Mouse (Mus musculus) yolk sac, embryonic 10.5 days (tissue): Measurements from ENCODE around the gene Dok7.
A peak's percentile ranks its signal among the peaks of the same experiment; 100 is the strongest.

ENCODE experiments used
- DNase-seq: peaks from one replicate; pipeline ENCODE4 v3.0.0-alpha.2; 2017; ENCODE audit warnings: low spot score

Gene Dok7

DNA sequence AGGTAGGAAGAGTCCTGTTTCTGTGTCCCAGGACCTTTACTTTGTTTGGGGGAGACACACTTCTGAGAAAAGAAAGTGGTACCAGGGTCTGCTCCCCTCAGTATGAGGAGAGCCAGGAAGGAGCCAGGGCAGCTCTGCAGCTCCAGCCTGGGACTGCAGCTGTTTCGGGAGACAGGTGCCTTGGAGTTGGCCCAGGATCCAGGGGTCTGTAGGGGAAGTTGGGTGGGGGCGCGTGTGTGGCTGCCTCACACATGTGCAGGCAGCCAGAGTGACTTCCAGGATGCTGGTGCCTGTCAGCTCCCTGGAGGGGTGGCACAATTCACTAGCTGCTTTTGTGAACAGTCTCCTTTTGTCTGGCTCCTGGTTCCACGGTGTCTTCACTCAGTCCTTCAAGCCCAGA, 1.0 kb downstream of the Dok7 start:
- DNase-seq, result no peak

DNA sequence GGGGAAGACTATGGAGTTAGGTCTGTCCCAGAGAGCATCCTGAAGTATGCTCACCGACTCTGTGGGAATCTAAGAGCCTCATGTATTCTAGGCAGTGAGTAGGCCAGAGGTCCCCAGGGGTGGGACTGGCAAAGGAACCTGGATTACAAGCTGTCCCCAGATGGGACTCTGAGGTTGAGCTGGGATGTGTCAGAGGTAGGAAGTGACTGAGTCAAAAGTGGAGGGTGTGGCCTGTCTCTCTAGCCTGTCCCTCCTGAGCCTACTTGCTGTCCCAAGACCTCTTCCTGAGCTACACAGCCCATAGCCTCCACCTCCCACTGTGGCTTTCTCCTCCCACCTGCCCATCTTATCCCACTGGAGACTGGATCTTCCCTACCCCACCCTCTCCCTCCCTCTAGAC, 1.6 kb downstream of the Dok7 start:
- DNase-seq, result no peak

DNA sequence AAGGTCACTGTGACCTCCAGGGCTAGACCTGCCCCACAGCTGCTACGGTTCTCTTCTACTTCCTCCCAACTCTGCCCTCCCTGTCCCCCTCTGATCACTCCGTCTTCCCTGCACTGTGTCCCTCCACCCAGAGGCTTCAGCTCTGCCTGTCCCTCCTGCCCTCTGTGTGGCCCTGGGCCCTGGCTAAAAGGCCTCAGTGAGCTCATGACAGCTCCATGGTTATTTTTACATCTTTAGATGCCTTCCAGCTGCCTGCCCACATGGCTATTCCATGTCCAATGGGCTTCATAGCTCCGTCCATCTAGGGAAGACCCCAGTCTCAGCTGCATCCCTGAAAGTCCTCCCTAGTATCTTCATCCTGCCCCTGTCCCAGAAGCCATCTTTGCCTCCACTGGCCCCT, 3.5 kb downstream of the Dok7 start:
- DNase-seq, result no peak

GRCm38 (mm10) chr5:35069841-35070240, 13.3 kb downstream of the Dok7 start:
- DNase-seq, result no peak

DNA sequence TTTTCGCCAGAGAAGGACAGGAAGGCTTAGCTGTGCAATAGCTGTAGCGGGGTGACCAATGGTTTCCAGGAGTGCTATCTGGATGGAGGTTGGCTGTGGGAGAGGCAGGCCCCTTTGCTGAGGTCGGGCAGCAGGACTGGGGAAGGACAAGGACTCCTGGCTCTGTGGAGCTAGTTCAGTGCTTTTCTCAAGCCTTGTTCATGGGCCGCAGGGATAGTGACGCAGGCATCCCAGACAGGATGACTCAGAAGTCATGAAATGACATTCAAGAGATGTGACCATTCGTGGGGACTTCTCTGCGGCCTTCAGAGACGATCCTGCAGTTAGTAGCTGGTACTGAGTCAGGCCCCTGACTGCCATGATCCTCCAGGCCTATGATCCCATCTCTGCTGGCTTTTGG, 13.7 kb downstream of the Dok7 start:
- DNase-seq, result no peak

DNA sequence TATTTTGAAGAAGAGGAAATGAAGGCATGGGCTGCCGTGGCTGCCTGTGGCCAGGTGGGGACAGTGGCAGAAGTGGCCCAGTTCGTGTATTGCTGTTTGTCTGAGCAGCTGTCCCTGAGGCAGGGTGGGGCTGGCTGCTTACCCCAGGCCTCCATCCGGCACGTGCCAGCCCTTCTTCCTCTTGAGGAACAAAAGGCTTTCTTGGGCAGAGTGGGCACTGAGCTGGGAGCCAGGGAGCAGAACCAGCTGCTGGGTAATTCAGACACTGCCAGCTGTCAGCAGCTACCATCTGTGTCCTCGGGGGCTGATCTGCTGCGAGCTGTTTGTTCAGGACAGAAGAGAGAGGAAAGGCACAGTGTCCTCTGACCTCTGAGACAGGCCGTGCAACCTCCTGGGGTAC, 14.4 kb downstream of the Dok7 start:
- DNase-seq, result no peak

- no peak for DNase-seq
Observed at GRCm38 (mm10) chr5:35071855-35072254, 15.3 kb downstream of the Dok7 start.

- no peak for DNase-seq
Observed at GRCm38 (mm10) chr5:35073235-35073634, 16.7 kb downstream of the Dok7 start.

DNA sequence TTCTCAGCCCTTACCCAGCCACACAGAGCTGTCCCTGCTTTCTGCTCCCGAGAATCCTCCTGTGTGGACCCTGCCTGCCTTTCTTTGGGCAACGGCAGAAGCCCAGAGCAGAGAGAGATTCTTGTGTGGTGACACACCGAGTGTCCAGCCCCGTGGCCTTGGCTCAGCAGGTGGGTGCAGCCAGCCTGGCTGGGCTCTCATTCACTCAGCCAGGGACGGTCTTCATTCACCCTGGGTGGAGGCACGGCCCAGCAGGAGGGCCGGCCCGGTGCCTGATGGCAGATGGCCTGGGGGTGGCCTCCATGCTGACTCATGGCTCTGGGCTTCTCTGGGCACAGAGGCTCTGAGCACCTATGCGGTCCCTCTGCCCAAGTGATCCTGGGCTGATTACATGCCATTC, 17.4 kb downstream of the Dok7 start:
- DNase-seq, result no peak

GRCm38 (mm10) chr5:35076369-35076768, 19.8 kb downstream of the Dok7 start:
- DNase-seq, result no peak

GRCm38 (mm10) chr5:35079101-35079500, 22.5 kb downstream of the Dok7 start:
- no peak for DNase-seq

- DNase-seq, result no peak
Observed at GRCm38 (mm10) chr5:35084913-35085312, 28.3 kb downstream of the Dok7 start.

DNA sequence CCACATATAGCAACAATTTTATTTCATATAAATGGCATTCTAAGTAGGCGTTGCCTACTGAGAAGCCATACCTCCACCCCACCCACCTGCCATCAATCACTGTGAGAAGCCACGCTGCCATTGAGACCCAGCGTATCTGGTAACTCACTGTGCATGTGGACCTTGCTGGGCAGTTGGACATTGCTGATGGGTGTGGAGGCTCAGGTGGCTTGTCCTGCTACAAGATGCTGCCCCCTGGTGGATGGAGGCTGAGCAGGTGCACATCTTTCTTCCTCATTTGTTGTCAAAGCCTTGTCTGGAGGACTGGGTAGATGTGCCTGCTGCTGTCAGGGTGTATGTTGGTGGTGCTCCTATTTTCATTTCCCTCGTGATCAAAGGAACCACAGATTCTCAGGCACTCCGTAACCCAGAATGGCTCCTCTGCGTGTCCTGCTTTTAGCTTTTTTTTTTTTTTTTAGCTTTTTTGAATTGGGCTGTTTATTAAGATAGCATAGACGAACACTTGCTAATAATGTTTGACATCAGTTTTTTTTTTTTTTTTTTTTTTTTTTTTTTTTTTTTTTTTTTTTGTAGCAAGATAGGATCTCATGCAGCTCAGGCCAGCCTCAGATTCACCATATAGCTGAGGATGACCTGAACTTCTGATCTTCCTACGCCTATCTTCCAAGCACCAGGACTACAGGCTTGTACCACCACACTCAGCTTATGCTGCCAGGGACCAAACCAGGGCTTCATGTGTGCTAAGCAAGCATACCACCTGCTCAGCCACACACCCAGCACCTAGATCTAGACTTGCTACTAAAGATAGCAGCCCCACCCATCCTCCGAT, 32.4 kb downstream of the Dok7 start:
- peak; percentile 50 for DNase-seq

DNA sequence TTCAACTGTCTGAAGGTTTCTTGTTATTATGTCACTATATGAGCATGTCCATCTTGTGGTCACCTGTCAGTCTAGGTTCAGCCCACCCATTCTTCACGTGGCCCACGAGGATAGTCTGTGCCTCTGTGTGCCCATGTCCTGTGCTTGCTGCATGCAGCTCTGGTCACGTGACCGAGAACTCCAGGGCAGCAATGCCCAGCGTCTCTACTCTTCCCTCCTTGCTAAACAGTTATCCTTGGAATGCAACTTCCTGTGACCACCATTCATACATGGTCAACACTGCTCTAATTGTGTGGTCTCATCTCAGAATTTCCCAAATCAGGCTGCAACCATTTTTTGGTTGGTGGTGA, 33.0 kb downstream of the Dok7 start:
- DNase-seq, result no peak

DNA sequence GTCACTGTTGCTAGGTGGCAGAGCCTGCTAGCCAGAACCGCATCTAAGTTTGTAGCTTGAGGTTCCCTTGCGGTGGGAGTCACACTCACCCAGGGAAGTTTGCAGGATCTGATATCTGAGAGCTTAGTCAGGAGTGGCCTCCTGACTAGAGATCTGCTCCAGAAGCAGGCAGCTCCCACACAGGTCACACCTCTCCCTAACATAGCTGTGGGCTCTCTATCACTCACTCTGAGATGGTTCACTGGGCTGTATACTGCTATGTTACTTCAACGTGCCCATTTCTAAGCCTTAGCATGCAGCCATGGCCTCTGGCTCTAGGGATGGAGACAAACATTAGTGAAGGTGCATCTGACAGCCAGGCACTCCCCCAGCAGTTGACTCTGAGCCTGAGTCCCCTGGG, 35.1 kb downstream of the Dok7 start:
- no peak for DNase-seq

DNA sequence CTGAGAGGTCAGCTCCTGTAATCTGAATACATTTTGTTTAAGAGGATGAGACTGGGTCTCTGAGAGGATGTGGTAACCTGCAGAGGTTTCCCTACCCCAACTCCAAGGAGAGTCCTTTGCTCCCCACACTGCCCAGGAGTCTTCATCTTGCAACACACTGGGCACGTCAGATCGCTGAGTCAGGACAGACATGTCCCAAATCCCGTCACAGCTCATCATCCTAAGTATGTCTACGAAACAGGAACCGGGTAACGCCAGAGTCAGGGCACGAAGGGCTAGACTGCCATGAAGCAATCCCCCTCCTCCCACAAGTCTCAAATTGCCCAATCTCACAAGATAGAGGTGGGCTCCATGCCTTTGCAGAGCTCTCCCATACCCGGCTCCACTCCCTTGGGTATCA, 46.5 kb downstream of the Dok7 start:
- no peak for DNase-seq

GRCm38 (mm10) chr5:35103528-35103927, 47.0 kb downstream of the Dok7 start:
- peak; percentile 40 for DNase-seq

DNA sequence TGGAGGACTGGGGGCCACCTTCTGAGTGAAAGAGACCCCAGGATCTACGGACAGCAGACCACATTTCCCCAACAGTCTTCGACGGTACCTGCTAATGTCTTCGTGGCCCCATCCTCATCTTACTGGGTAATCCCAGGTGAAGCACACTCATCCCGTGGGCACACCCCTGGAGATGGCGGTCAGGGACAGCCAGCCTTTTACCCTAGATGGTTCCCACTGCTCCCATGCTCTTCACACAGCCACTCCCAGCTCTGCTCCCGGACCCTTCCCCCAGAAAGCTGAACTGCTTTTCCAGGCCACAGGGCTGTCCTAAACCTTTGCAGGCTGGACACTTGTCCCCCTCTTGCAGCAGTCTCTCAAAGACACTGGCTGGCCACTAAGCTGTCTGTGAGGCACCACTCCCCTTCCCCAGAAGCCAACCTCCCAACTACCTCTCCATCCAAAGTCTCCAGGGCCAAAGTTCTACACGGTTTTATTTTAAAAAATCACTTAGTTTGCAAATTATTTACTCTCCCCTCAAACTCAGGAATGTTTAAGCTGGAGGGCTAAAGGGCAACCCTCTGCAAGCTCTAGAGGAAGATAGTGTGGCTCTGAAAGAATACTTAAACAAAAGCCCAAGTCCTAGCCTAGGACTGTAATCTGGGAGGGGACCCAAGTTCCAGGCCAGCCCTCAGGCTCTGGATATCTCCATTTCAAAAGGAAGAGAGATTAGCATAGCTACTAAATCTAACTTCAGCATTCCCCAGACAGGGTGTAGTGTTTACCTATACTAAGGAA, 47.8 kb downstream of the Dok7 start:
- peak; percentile 73 for DNase-seq

DNA sequence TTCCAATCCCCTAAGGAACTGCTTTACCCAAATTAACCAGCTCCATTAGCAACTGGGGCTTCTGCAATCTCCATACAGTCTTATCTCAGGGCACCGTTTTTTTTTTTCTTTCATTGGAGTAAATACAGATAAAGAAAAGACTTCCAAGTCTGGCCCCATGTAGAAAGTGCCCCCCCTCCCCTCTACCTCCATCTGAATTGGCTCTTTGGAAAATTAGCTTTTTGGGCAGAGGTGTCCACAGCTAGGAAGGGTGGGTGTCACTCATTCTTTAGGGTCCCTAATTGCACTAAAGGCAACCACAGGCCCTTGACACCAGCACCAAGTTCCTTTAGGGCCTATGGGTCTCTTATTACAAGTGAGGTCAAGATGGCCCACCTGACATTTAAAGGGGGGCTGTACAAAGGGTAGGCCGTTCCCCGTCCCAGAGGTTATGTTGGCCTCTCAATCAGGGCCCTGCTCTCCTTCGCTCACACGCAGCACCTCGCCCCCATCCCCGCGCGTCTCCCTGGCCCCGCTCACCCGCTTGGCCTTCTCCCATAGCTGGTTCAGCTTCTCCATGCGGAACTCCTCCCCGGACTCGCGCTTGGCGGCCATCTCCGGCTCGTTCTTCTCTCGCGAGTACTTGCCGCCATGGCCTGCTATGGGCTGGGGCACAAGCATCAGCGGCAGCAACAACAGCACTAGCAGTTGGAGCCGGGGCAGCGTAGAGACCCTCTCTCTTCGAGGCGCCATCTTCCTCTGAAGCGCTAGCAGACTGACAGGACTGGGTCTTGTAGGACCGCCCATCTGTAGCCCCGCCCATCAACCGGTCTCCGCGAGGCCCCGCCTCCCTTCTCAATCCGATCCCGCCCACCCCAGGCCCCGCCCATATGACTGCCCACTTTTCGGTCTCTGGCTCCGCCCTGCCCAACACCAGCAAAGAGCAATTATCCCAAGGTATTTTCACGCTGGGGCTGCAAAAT, 48.7 kb downstream of the Dok7 start, which contains the start of gene Lrpap1:
Lrpap1 (minus strand) TSS at position 807 of the 962 bp plus-strand sequence.
- peak; percentile 96 for DNase-seq

- no peak for DNase-seq
Observed at GRCm38 (mm10) chr5:35105922-35106298, 49.3 kb downstream of the Dok7 start.

GRCm38 (mm10) chr5:35112444-35112843, 55.9 kb downstream of the Dok7 start:
- DNase-seq, result no peak

- no peak for DNase-seq
Observed at GRCm38 (mm10) chr5:35116002-35116401, 59.4 kb downstream of the Dok7 start.
